Mouse (Mus musculus): ENCODE measurements around the gene Cacna1d. TPM values are rescaled to one million over a fixed set of nuclear protein-coding genes. Genes with fewer than 3 reads are reported as not detected.

Gene Cacna1d
- polyA plus RNA-seq, 1 experiment: 11.8 TPM

GRCm38 (mm10) chr14:30171008-30171407 is 320.2 kb downstream of the Cacna1d start:
- peaks cover 10% of the 10 kb centered on the region for H3K4me1 ChIP-seq (ENCODE audit: control insufficient read depth, insufficient read depth, low read length)

GRCm38 (mm10) chr14:30169455-30169854 is 321.8 kb downstream of the Cacna1d start:
- Histone ChIP-seq H3K4me1 (ENCODE audit: control insufficient read depth, insufficient read depth, low read length) (peaks cover 10% of the 10 kb centered on the region), H3K27ac (ENCODE audit: insufficient read depth, low read depth, low read length) (no peak overlapping the region), H3K4me3 (ENCODE audit: insufficient read depth, low read length) (no peak overlapping the region)
- TF ChIP-seq CTCF (IDR thresholded peaks at IDR 0.05; ENCODE audit: low read depth, low read length) (no peak), POLR2A (IDR thresholded peaks at IDR 0.05; ENCODE audit: borderline replicate concordance, low read depth, low read length) (no peak)

More at GRCm38 (mm10) chr14:30171008-30171407, 320.2 kb downstream of the Cacna1d start:
- Histone ChIP-seq H3K4me3 (ENCODE audit: insufficient read depth, low read length) (no peak overlapping the region), H3K27ac (ENCODE audit: insufficient read depth, low read depth, low read length) (no peak overlapping the region)
- TF ChIP-seq POLR2A (IDR thresholded peaks at IDR 0.05; ENCODE audit: borderline replicate concordance, low read depth, low read length) (no peak), CTCF (IDR thresholded peaks at IDR 0.05; ENCODE audit: low read depth, low read length) (no peak)

- TF ChIP-seq POLR2A (IDR thresholded peaks at IDR 0.05; ENCODE audit: borderline replicate concordance, low read depth, low read length): no peak
- TF ChIP-seq CTCF (IDR thresholded peaks at IDR 0.05; ENCODE audit: low read depth, low read length): no peak
Measured at GRCm38 (mm10) chr14:30168902-30169301, 322.4 kb downstream of the Cacna1d start.

GRCm38 (mm10) chr14:30168387-30168786 is 322.9 kb downstream of the Cacna1d start:
- Histone ChIP-seq H3K4me1 (ENCODE audit: control insufficient read depth, insufficient read depth, low read length) (peaks cover 8% of the 10 kb centered on the region), H3K27ac (ENCODE audit: insufficient read depth, low read depth, low read length) (no peak overlapping the region), H3K4me3 (ENCODE audit: insufficient read depth, low read length) (no peak overlapping the region)
- TF ChIP-seq CTCF (IDR thresholded peaks at IDR 0.05; ENCODE audit: low read depth, low read length) (no peak), POLR2A (IDR thresholded peaks at IDR 0.05; ENCODE audit: borderline replicate concordance, low read depth, low read length) (no peak)

More at GRCm38 (mm10) chr14:30168902-30169301, 322.4 kb downstream of the Cacna1d start:
- Histone ChIP-seq H3K4me3 (ENCODE audit: insufficient read depth, low read length) (no peak overlapping the region), H3K4me1 (ENCODE audit: control insufficient read depth, insufficient read depth, low read length) (peaks cover 10% of the 10 kb centered on the region), H3K27ac (ENCODE audit: insufficient read depth, low read depth, low read length) (no peak overlapping the region)

GRCm38 (mm10) chr14:30167606-30168005 is 323.6 kb downstream of the Cacna1d start:
- Histone ChIP-seq H3K4me1 (ENCODE audit: control insufficient read depth, insufficient read depth, low read length) (peaks cover under 1% of the 10 kb centered on the region), H3K27ac (ENCODE audit: insufficient read depth, low read depth, low read length) (no peak overlapping the region), H3K4me3 (ENCODE audit: insufficient read depth, low read length) (no peak overlapping the region)
- TF ChIP-seq POLR2A (IDR thresholded peaks at IDR 0.05; ENCODE audit: borderline replicate concordance, low read depth, low read length) (no peak), CTCF (IDR thresholded peaks at IDR 0.05; ENCODE audit: low read depth, low read length) (no peak)

GRCm38 (mm10) chr14:30166036-30166435 is 325.2 kb downstream of the Cacna1d start:
- Histone ChIP-seq H3K4me1 (ENCODE audit: control insufficient read depth, insufficient read depth, low read length) (no peaks in the 10 kb centered on the region), H3K27ac (ENCODE audit: insufficient read depth, low read depth, low read length) (no peak overlapping the region), H3K4me3 (ENCODE audit: insufficient read depth, low read length) (no peak overlapping the region)
- TF ChIP-seq POLR2A (IDR thresholded peaks at IDR 0.05; ENCODE audit: borderline replicate concordance, low read depth, low read length): no peak

GRCm38 (mm10) chr14:30163733-30164708 is 327.2 kb downstream of the Cacna1d start:
- TF ChIP-seq CTCF (IDR thresholded peaks at IDR 0.05; ENCODE audit: low read depth, low read length) (no peak), POLR2A (IDR thresholded peaks at IDR 0.05; ENCODE audit: borderline replicate concordance, low read depth, low read length) (no peak)
- Histone ChIP-seq H3K27ac (ENCODE audit: insufficient read depth, low read depth, low read length) (no peak overlapping the region), H3K4me1 (ENCODE audit: control insufficient read depth, insufficient read depth, low read length) (no peaks in the 10 kb centered on the region), H3K4me3 (ENCODE audit: insufficient read depth, low read length) (no peak overlapping the region)

- no peak overlapping the region for H3K27ac ChIP-seq (ENCODE audit: insufficient read depth, low read depth, low read length)
- no peak for TF ChIP-seq POLR2A (IDR thresholded peaks at IDR 0.05; ENCODE audit: borderline replicate concordance, low read depth, low read length)
- TF ChIP-seq CTCF (IDR thresholded peaks at IDR 0.05; ENCODE audit: low read depth, low read length): no peak
- peaks cover 2% of the 10 kb centered on the region; the same call in 1 of the 2 replicates for H3K4me1 ChIP-seq (ENCODE audit: control insufficient read depth, insufficient read depth, low read length)
- no peak overlapping the region for H3K4me3 ChIP-seq (ENCODE audit: insufficient read depth, low read length)
Measured at GRCm38 (mm10) chr14:30147774-30148173, 343.5 kb downstream of the Cacna1d start.

GRCm38 (mm10) chr14:30138379-30138964 is 352.8 kb downstream of the Cacna1d start:
- Histone ChIP-seq H3K4me1 (ENCODE audit: control insufficient read depth, insufficient read depth, low read length) (no peaks in the 10 kb centered on the region), H3K27ac (ENCODE audit: insufficient read depth, low read depth, low read length) (no peak overlapping the region)
- no peak for TF ChIP-seq CTCF (IDR thresholded peaks at IDR 0.05; ENCODE audit: low read depth, low read length)
- no peak for TF ChIP-seq POLR2A (IDR thresholded peaks at IDR 0.05; ENCODE audit: borderline replicate concordance, low read depth, low read length)

GRCm38 (mm10) chr14:30137961-30138360 is 353.3 kb downstream of the Cacna1d start:
- Histone ChIP-seq H3K27ac (ENCODE audit: insufficient read depth, low read depth, low read length) (no peak overlapping the region), H3K4me1 (ENCODE audit: control insufficient read depth, insufficient read depth, low read length) (no peaks in the 10 kb centered on the region), H3K4me3 (ENCODE audit: insufficient read depth, low read length) (no peak overlapping the region)
- TF ChIP-seq POLR2A (IDR thresholded peaks at IDR 0.05; ENCODE audit: borderline replicate concordance, low read depth, low read length) (no peak), CTCF (IDR thresholded peaks at IDR 0.05; ENCODE audit: low read depth, low read length) (no peak)

More at GRCm38 (mm10) chr14:30138379-30138964, 352.8 kb downstream of the Cacna1d start:
- H3K4me3 ChIP-seq (ENCODE audit: insufficient read depth, low read length): no peak overlapping the region
